Mouse (Mus musculus) megakaryocyte, embryonic 14.5 days (primary cell): ENCODE measurements around the gene Fam69b. TPM values are rescaled to one million over a fixed set of nuclear protein-coding genes. Genes with fewer than 3 reads are reported as not detected.

Experiments
- H3K27me3 ChIP-seq: replicated peaks from 2 replicates; pipeline ENCODE3; 2012; ENCODE audit warnings: inconsistent platforms
- H3K36me3 ChIP-seq: replicated peaks from 2 replicates; pipeline ENCODE3; 2012; ENCODE audit warnings: low read length, inconsistent platforms, mixed read lengths
- H3K4me1 ChIP-seq: 2 replicates; pipeline ENCODE4 v1.6.1; 2012; ENCODE audit warnings: inconsistent platforms
- H3K4me3 ChIP-seq: replicated peaks from 2 replicates; pipeline ENCODE3; 2012; ENCODE audit warnings: moderate library complexity, mild to moderate bottlenecking, inconsistent platforms
- H3K9me3 ChIP-seq: 2 replicates; pipeline ENCODE4 v1.6.1; 2012; ENCODE audit warnings: inconsistent platforms
- FLI1 ChIP-seq: IDR thresholded peaks from 2 replicates; pipeline ENCODE4 v1.6.1; 2012; ENCODE audit warnings: low read length, inconsistent platforms, mixed read lengths
- GATA1 ChIP-seq: IDR thresholded peaks from 3 replicates; pipeline ENCODE4 v1.6.1; 2012; ENCODE audit warnings: mixed read lengths, low read length, inconsistent platforms, borderline replicate concordance
- polyA plus RNA-seq: library from polyadenylated mRNA; stranded (reverse); fragments of >175 nt; gene quantifications from 2 replicates; pipeline ENCODE4 v1.2.3, GENCODE M21; 2012; ENCODE audit warnings: low replicate concordance; ENCODE audit not compliant: insufficient read depth

The Fam69b gene
- polyA plus RNA-seq, 1 experiment, result 1.2 TPM

- no peaks in the 10 kb centered on the region for H3K36me3 ChIP-seq
- H3K4me3 ChIP-seq, result no peak overlapping the region
- peaks cover 3% of the 10 kb centered on the region; the same call in 1 of the 2 replicates for H3K9me3 ChIP-seq
- H3K4me1 ChIP-seq, result peaks cover 35% of the 10 kb centered on the region
- H3K27me3 ChIP-seq, result peaks cover 26% of the 10 kb centered on the region
- TF ChIP-seq GATA1, result no peak
- TF ChIP-seq FLI1, result no peak
These were observed 7.0 kb upstream of the Fam69b start for GRCm38 (mm10) chr2:26621246-26621645.

GRCm38 (mm10) chr2:26622984-26623383 lies 5.3 kb upstream of the Fam69b start:
- Histone ChIP-seq H3K4me1 (peaks cover 33% of the 10 kb centered on the region), H3K36me3 (no peaks in the 10 kb centered on the region), H3K27me3 (peaks cover 28% of the 10 kb centered on the region), H3K9me3 (no peaks in the 10 kb centered on the region), H3K4me3 (peak overlapping the region; percentile 39)
- no peak for TF ChIP-seq FLI1
- TF ChIP-seq GATA1, result no peak

GRCm38 (mm10) chr2:26625419-26625818 lies 2.8 kb upstream of the Fam69b start:
- Histone ChIP-seq H3K27me3 (peaks cover 35% of the 10 kb centered on the region), H3K9me3 (no peaks in the 10 kb centered on the region), H3K4me3 (peak overlapping the region; percentile 25), H3K4me1 (peaks cover 42% of the 10 kb centered on the region), H3K36me3 (no peaks in the 10 kb centered on the region)
- TF ChIP-seq GATA1, result no peak
- no peak for TF ChIP-seq FLI1

GRCm38 (mm10) chr2:26626081-26626480 lies 2.2 kb upstream of the Fam69b start:
- H3K9me3 ChIP-seq, result no peaks in the 10 kb centered on the region
- peaks cover 42% of the 10 kb centered on the region for H3K4me1 ChIP-seq
- TF ChIP-seq FLI1, result no peak
- TF ChIP-seq GATA1, result no peak
- no peak overlapping the region for H3K4me3 ChIP-seq
- peaks cover 37% of the 10 kb centered on the region for H3K27me3 ChIP-seq
- no peaks in the 10 kb centered on the region for H3K36me3 ChIP-seq

- peak overlapping the region; percentile 93 for H3K4me3 ChIP-seq
- TF ChIP-seq FLI1 (no peak), GATA1 (no peak)
These were observed 658 bp downstream of the Fam69b start for GRCm38 (mm10) chr2:26628792-26629437.

GRCm38 (mm10) chr2:26632541-26633395 lies 4.5 kb downstream of the Fam69b start:
- no peak for TF ChIP-seq GATA1
- no peak for TF ChIP-seq FLI1
- no peak overlapping the region for H3K4me3 ChIP-seq
- peaks cover 54% of the 10 kb centered on the region for H3K36me3 ChIP-seq
- no peaks in the 10 kb centered on the region for H3K9me3 ChIP-seq
- peaks cover 32% of the 10 kb centered on the region for H3K27me3 ChIP-seq
- peaks cover 59% of the 10 kb centered on the region for H3K4me1 ChIP-seq

More at GRCm38 (mm10) chr2:26628792-26629437, 658 bp downstream of the Fam69b start:
- peaks cover 16% of the 10 kb centered on the region for H3K36me3 ChIP-seq
- H3K27me3 ChIP-seq, result peaks cover 37% of the 10 kb centered on the region
- no peaks in the 10 kb centered on the region for H3K9me3 ChIP-seq
- H3K4me1 ChIP-seq, result peaks cover 37% of the 10 kb centered on the region

GRCm38 (mm10) chr2:26633953-26634530 lies 5.8 kb downstream of the Fam69b start:
- TF ChIP-seq GATA1 (no peak), FLI1 (no peak)
- Histone ChIP-seq H3K36me3 (peaks cover 66% of the 10 kb centered on the region), H3K27me3 (peaks cover 20% of the 10 kb centered on the region), H3K4me3 (no peak overlapping the region), H3K4me1 (peaks cover 59% of the 10 kb centered on the region), H3K9me3 (no peaks in the 10 kb centered on the region)

- TF ChIP-seq GATA1 (no peak), FLI1 (no peak)
- Histone ChIP-seq H3K4me1 (peaks cover 57% of the 10 kb centered on the region), H3K36me3 (peaks cover 67% of the 10 kb centered on the region), H3K27me3 (peaks cover 12% of the 10 kb centered on the region), H3K9me3 (no peaks in the 10 kb centered on the region), H3K4me3 (peak overlapping the region; percentile 35)
These were observed 6.6 kb downstream of the Fam69b start for GRCm38 (mm10) chr2:26634629-26635488.

- no peaks in the 10 kb centered on the region for H3K9me3 ChIP-seq
- H3K4me3 ChIP-seq, result peak overlapping the region; percentile 12
- peaks cover 8% of the 10 kb centered on the region for H3K27me3 ChIP-seq
- peaks cover 62% of the 10 kb centered on the region for H3K4me1 ChIP-seq
- no peak for TF ChIP-seq FLI1
- no peak for TF ChIP-seq GATA1
- peaks cover 67% of the 10 kb centered on the region for H3K36me3 ChIP-seq
These were observed 7.5 kb downstream of the Fam69b start for GRCm38 (mm10) chr2:26635489-26636324.
